Mouse (Mus musculus) G1E (cell line): ENCODE results near the gene Rccd1.

Source experiments
- CTCF ChIP-seq: IDR thresholded peaks from 2 replicates; pipeline ENCODE4 v1.5.1; 2012; ENCODE audit warnings: low read depth, low read length, inconsistent platforms, mixed read lengths
- GATA2 ChIP-seq: IDR thresholded peaks from 2 replicates; pipeline ENCODE4 v1.6.1; 2012; ENCODE audit warnings: low read depth, low read length, inconsistent platforms, borderline replicate concordance
- POLR2AphosphoS5 ChIP-seq: IDR thresholded peaks from 2 replicates; pipeline ENCODE4 v1.6.1; 2012; ENCODE audit warnings: low read depth, low read length, inconsistent platforms; ENCODE audit not compliant: insufficient replicate concordance

- TF ChIP-seq CTCF (no peak), POLR2AphosphoS5 (no peak), GATA2 (no peak)
Measured at GRCm38 (mm10) chr7:80307766-80308165, 16.5 kb downstream of the Rccd1 start.
